Mouse (Mus musculus) mouse embryonic stem cell (cell line): Measurements from ENCODE around the gene Atp2b1.

ENCODE experiments used
- in situ Hi-C, 2 experiments: fragments of 300-500 bp; cut with MboI; formaldehyde crosslinking; loops; 1 replicate in 1 of 2; 3 replicates in 1 of 2; pipeline ENCODE4 v1.14.3; 2019 to 2020; ENCODE audit warnings: low sequenced_read_pairs in 2 of 2, low pct_unique_long_range_greater_than_20kb in 1 of 2, mixed read lengths in 1 of 2; ENCODE audit not compliant: unreplicated experiment in 1 of 2

Atp2b1 gene

GRCm38 (mm10) chr10:98913610-98913960 lies 621 bp upstream of the Atp2b1 start:
- in situ Hi-C loops, result no loop called here

- in situ Hi-C loops, result no loop called here
Measured at GRCm38 (mm10) chr10:98914810-98915241, 620 bp downstream of the Atp2b1 start.

GRCm38 (mm10) chr10:98915398-98915931 lies 1.3 kb downstream of the Atp2b1 start:
- in situ Hi-C loops, result no loop called here

GRCm38 (mm10) chr10:98916011-98916780 lies 2.0 kb downstream of the Atp2b1 start:
- in situ Hi-C loops, result no loop called here

- in situ Hi-C loops, result no loop called here
Measured at GRCm38 (mm10) chr10:98916781-98917340, 2.7 kb downstream of the Atp2b1 start.

GRCm38 (mm10) chr10:98925081-98925480 lies 10.9 kb downstream of the Atp2b1 start:
- in situ Hi-C loops, result no loop called here

- in situ Hi-C loops, result no loop called here
Measured at GRCm38 (mm10) chr10:98926991-98927390, 12.8 kb downstream of the Atp2b1 start.

GRCm38 (mm10) chr10:98929444-98929843 lies 15.2 kb downstream of the Atp2b1 start:
- in situ Hi-C loops, result no loop called here

GRCm38 (mm10) chr10:98930143-98930542 lies 15.9 kb downstream of the Atp2b1 start:
- in situ Hi-C loops, result no loop called here

GRCm38 (mm10) chr10:98940137-98940536 lies 25.9 kb downstream of the Atp2b1 start:
- in situ Hi-C loops, result no loop called here

GRCm38 (mm10) chr10:98940799-98941198 lies 26.6 kb downstream of the Atp2b1 start:
- in situ Hi-C loops, result no loop called here

GRCm38 (mm10) chr10:98941991-98942390 lies 27.8 kb downstream of the Atp2b1 start:
- in situ Hi-C loops, result no loop called here

GRCm38 (mm10) chr10:98942999-98943398 lies 28.8 kb downstream of the Atp2b1 start:
- in situ Hi-C loops, result no loop called here

GRCm38 (mm10) chr10:98943894-98944293 lies 29.7 kb downstream of the Atp2b1 start:
- in situ Hi-C loops, result no loop called here

GRCm38 (mm10) chr10:98946031-98946791 lies 32.0 kb downstream of the Atp2b1 start:
- in situ Hi-C loops, result no loop called here

- in situ Hi-C loops, result no loop called here
Measured at GRCm38 (mm10) chr10:98947206-98947605, 33.0 kb downstream of the Atp2b1 start.

GRCm38 (mm10) chr10:98948096-98948495 lies 33.9 kb downstream of the Atp2b1 start:
- in situ Hi-C loops, result no loop called here

- in situ Hi-C loops, result no loop called here
Measured at GRCm38 (mm10) chr10:98949750-98950149, 35.5 kb downstream of the Atp2b1 start.
